Mouse (Mus musculus): ENCODE measurements at regions not wholly inside any gene's neighbourhood (a gene's known extent, or its start where the extent isn't known, plus 50 kb on each side); places are given as distances from the start of the nearest gene placed in this dataset.

GRCm38 (mm10) chr11:71446641-71447040 lies 216.1 kb upstream of the Nlrp1b start:
- TF ChIP-seq POLR2A (IDR thresholded peaks at IDR 0.05; ENCODE audit: borderline replicate concordance, extremely low read depth, insufficient read depth, insufficient read length, poor library complexity, severe bottlenecking) (no peak), CTCF (IDR thresholded peaks at IDR 0.05; ENCODE audit: borderline replicate concordance, extremely low read depth, insufficient read depth, insufficient read length) (no peak)

Data from brain, embryonic 14.5 days (tissue).